Mouse (Mus musculus) cerebellum, adult 2 months (tissue): Measurements from ENCODE around the gene Prrx2. TPM values are rescaled to one million over a fixed set of nuclear protein-coding genes. Genes with fewer than 3 reads are reported as not detected.
A peak's percentile ranks its signal among the peaks of the same experiment; 100 is the strongest.

Source experiments
- DNase-seq, 2 experiments: peaks; one replicate each; pipeline ENCODE4 v3.0.0; 2021
- H3K27ac ChIP-seq: fragments of 200-500 bp; 2 replicates; pipeline ENCODE4 v1.5.1; 2012; ENCODE audit warnings: low read length, control low read depth, inconsistent platforms; ENCODE audit not compliant: insufficient read depth
- H3K27me3 ChIP-seq: fragments of 200-500 bp; 2 replicates; pipeline ENCODE4 v1.6.1; 2012; ENCODE audit warnings: inconsistent platforms, mild to moderate bottlenecking, low read length, moderate library complexity; ENCODE audit not compliant: control insufficient read depth, insufficient read depth
- H3K4me1 ChIP-seq: fragments of 200-500 bp; 2 replicates; pipeline ENCODE4 v1.6.1; 2011; ENCODE audit warnings: low read length; ENCODE audit not compliant: control insufficient read depth, insufficient read depth
- H3K4me3 ChIP-seq: fragments of 200-500 bp; replicated peaks from 2 replicates; pipeline ENCODE3; 2011; ENCODE audit warnings: mild to moderate bottlenecking, low read depth, low read length, control low read depth; ENCODE audit not compliant: insufficient read depth
- CTCF ChIP-seq: fragments of 200-500 bp; IDR thresholded peaks from 2 replicates; pipeline ENCODE4 v1.5.1; 2011; ENCODE audit warnings: low read depth, mild to moderate bottlenecking, control low read depth, low read length, moderate library complexity, borderline replicate concordance; ENCODE audit not compliant: insufficient read depth
- POLR2A ChIP-seq: fragments of 200-500 bp; IDR thresholded peaks from 2 replicates; pipeline ENCODE4 v1.6.1; 2011; ENCODE audit warnings: low read length, control low read depth, borderline replicate concordance; ENCODE audit not compliant: insufficient read depth
- WGBS: fragments of 180-500 bp; shearing (Covaris S2); methylation state at CpG from one replicate; pipeline ENCODE4 v1.1.7; 2018; 5-methylcytosine and 5-hydroxymethylcytosine counted together
- polyA plus RNA-seq: library from polyadenylated mRNA; depleted of rRNA; stranded (reverse); fragments of >200 nt; gene quantifications from 2 replicates; pipeline ENCODE4 v1.2.3, GENCODE M21; 2012

Gene Prrx2
- polyA plus RNA-seq, 1 experiment: 1.7 TPM

- TF ChIP-seq CTCF: no peak
- TF ChIP-seq POLR2A: no peak
- DNase-seq: no peak
- Histone ChIP-seq H3K27me3 (no peaks in the 10 kb centered on the region), H3K27ac (no peak overlapping the region), H3K4me3 (no peak overlapping the region), H3K4me1 (no peaks in the 10 kb centered on the region)
- 57% methylated on average over 4 of the region's 4 CpGs for WGBS
These were observed 27.3 kb downstream of the Prrx2 start for GRCm38 (mm10) chr2:30862081-30862480.

GRCm38 (mm10) chr2:30863574-30863973 is 28.8 kb downstream of the Prrx2 start:
- TF ChIP-seq CTCF: no peak
- no peak for TF ChIP-seq POLR2A
- WGBS: 82% methylated on average over 9 of the region's 9 CpGs
- H3K4me1 ChIP-seq: no peaks in the 10 kb centered on the region

GRCm38 (mm10) chr2:30864968-30865381 is 30.2 kb downstream of the Prrx2 start:
- DNase-seq: no peak
- Histone ChIP-seq H3K27ac (no peak overlapping the region), H3K4me3 (no peak overlapping the region), H3K4me1 (no peaks in the 10 kb centered on the region), H3K27me3 (no peaks in the 10 kb centered on the region)
- 4% methylated on average over 35 of the region's 35 CpGs for WGBS
- TF ChIP-seq CTCF (no peak), POLR2A (no peak)

More at GRCm38 (mm10) chr2:30863574-30863973, 28.8 kb downstream of the Prrx2 start:
- Histone ChIP-seq H3K27ac (no peak overlapping the region), H3K4me3 (no peak overlapping the region), H3K27me3 (no peaks in the 10 kb centered on the region)
- no peak for DNase-seq

GRCm38 (mm10) chr2:30865426-30865825 is 30.7 kb downstream of the Prrx2 start:
- Histone ChIP-seq H3K27ac (no peak overlapping the region), H3K27me3 (no peaks in the 10 kb centered on the region), H3K4me1 (no peaks in the 10 kb centered on the region), H3K4me3 (no peak overlapping the region)
- 64% methylated on average over 3 of the region's 3 CpGs for WGBS
- TF ChIP-seq CTCF (no peak), POLR2A (no peak)
- DNase-seq: no peak

- DNase-seq: peak; percentile 27 to 53
- Histone ChIP-seq H3K4me1 (no peaks in the 10 kb centered on the region), H3K4me3 (no peak overlapping the region), H3K27ac (no peak overlapping the region), H3K27me3 (no peaks in the 10 kb centered on the region)
- no peak for TF ChIP-seq POLR2A
- no peak for TF ChIP-seq CTCF
- WGBS: 24% methylated on average over 8 of the region's 8 CpGs
These were observed 36.1 kb downstream of the Prrx2 start for GRCm38 (mm10) chr2:30870863-30871262.

- no peak for TF ChIP-seq CTCF
- TF ChIP-seq POLR2A: no peak
- no peak for DNase-seq
- Histone ChIP-seq H3K4me3 (no peak overlapping the region), H3K27ac (no peak overlapping the region), H3K27me3 (no peaks in the 10 kb centered on the region), H3K4me1 (no peaks in the 10 kb centered on the region)
- 76% methylated on average over 6 of the region's 6 CpGs for WGBS
These were observed 37.9 kb downstream of the Prrx2 start for GRCm38 (mm10) chr2:30872669-30873068.

- TF ChIP-seq CTCF (no peak), POLR2A (no peak)
- H3K27ac ChIP-seq: no peak overlapping the region
- no peaks in the 10 kb centered on the region for H3K4me1 ChIP-seq
- WGBS: 40% methylated on average over 10 of the region's 10 CpGs
- no peak for DNase-seq
- no peak overlapping the region for H3K4me3 ChIP-seq
- H3K27me3 ChIP-seq: no peaks in the 10 kb centered on the region
These were observed 39.7 kb downstream of the Prrx2 start for GRCm38 (mm10) chr2:30874445-30874844.

GRCm38 (mm10) chr2:30875096-30875495 is 40.3 kb downstream of the Prrx2 start:
- Histone ChIP-seq H3K4me3 (no peak overlapping the region), H3K4me1 (no peaks in the 10 kb centered on the region), H3K27ac (no peak overlapping the region), H3K27me3 (no peaks in the 10 kb centered on the region)
- 74% methylated on average over 7 of the region's 7 CpGs for WGBS
- no peak for TF ChIP-seq CTCF
- no peak for TF ChIP-seq POLR2A
- no peak for DNase-seq
